Mouse (Mus musculus): ENCODE data around the gene Anapc16.

GRCm38 (mm10) chr10:59967309-59967942, 35.5 kb downstream of the Anapc16 start:
- no peak for TF ChIP-seq POLR2A (IDR thresholded peaks at IDR 0.05; ENCODE audit: control insufficient read depth, extremely low read depth, insufficient read depth, low read length, poor library complexity)
- no peak for TF ChIP-seq CTCF (IDR thresholded peaks at IDR 0.05; ENCODE audit: borderline replicate concordance, control insufficient read depth, extremely low read depth, insufficient read depth, low read length, poor library complexity)

Measured in thymus, adult 2 months (tissue).